Mouse (Mus musculus): ENCODE data around the gene Ccdc85c.

The Ccdc85c gene

DNA sequence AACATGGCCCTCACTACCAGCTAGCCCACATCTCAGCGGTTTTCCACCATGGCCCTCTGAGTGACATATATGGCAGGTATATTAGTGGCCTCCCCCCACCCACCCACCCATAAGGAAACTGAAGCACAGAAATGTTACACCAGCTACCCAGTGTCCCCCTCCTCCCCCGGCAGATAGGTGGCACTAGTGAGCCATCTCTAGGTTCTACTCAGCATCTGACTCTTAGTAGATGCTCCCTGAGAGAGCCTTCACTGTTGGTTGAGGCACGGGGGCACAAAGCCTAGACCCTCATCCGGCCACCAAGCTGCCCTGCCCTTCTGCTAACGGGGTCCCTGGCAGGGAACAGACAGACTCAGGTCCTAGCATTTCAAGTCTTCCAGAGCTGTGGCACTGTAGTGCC is 57.7 kb downstream of the Ccdc85c start:
- peak; percentile 46 for DNase-seq (ENCODE audit: low read depth, low spot score)

GRCm38 (mm10) chr12:108216611-108217370 is 58.4 kb downstream of the Ccdc85c start:
- DNase-seq (ENCODE audit: low read depth, low spot score) = no peak

DNA sequence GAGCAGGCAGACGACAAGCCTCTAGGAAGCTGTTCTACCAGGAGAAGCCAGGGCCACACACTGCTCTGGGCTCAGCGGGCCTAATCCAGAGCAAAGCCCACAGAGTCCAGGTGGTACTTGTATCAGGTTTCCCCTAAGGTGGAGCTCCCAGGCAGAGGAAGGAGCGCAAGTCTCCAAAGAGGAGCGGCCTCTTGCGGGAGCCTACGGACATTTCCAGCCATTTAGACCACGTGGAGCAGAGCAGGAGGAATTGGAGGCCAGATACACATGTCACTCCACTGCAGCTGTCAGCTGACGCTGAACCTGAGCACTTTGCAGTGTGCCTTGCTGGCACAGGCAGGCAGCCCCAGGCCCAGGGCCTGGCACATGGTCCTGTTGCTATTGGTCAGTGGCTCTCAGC is 60.1 kb downstream of the Ccdc85c start:
- DNase-seq (ENCODE audit: low read depth, low spot score) = no peak

- no peak for DNase-seq (ENCODE audit: low read depth, low spot score)
Measured at GRCm38 (mm10) chr12:108213090-108214041, 61.9 kb downstream of the Ccdc85c start.

GRCm38 (mm10) chr12:108212476-108212875 is 62.7 kb downstream of the Ccdc85c start:
- no peak for DNase-seq (ENCODE audit: low read depth, low spot score)

- no peak for DNase-seq (ENCODE audit: low read depth, low spot score)
Measured at GRCm38 (mm10) chr12:108212071-108212470, 63.2 kb downstream of the Ccdc85c start.

DNA sequence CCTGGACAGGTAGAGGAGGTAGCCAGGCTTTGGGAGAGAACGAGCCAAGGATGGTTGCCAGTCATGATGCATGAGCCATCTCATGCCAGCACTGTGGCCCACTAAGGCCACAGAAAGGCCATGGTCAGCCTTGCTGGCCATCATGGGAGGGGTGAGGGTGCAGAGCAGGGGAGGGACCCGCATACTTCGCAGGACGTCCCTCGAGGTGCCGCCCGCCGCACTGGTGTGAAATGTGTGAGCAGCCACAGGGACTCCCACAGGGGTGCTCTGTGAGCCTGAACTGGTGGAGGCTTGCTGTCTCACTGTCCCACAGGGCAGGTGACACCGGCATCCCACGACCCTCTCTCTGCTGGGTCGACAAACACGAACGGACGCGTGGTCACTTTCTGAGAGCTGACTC is 64.6 kb downstream of the Ccdc85c start:
- no peak for DNase-seq (ENCODE audit: low read depth, low spot score)

DNA sequence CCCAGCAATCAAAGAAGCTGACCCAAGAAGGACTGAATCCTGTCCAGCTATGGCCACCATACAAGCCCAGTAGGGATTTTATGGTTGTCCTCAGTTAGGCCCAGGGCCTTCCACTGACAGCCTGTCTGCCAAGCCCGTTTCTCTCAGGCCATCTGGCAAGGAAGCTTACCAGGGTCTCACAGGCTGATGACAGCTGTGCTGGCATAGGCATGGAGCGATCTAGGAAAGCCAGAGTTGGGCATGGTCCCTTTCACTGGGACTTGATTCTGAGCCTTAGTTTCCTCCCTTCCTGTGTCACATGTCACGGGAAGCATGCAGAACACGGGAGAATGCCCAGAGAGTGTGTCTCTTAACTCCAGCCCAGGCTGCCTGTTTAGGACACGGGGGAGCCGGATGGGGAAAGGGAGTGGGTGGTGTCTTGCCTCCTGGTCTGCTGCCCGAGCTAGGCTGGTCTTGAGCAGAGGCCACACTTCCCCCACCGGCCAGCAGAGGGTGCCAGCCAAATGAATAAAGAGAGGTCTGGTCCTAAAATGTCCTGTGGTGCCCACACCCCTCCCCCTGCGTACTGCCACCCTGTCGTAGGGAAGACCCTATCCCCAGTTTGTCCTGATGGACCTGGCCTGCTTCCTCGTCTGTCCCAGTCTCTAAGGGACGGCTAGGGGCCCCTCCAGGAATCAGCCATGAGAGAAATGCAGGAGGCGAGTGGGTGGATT is 66.3 kb downstream of the Ccdc85c start:
- peak; percentile 62 for DNase-seq (ENCODE audit: low read depth, low spot score)

- no peak for DNase-seq (ENCODE audit: low read depth, low spot score)
Measured at GRCm38 (mm10) chr12:108208216-108208615, 67.0 kb downstream of the Ccdc85c start.

DNA sequence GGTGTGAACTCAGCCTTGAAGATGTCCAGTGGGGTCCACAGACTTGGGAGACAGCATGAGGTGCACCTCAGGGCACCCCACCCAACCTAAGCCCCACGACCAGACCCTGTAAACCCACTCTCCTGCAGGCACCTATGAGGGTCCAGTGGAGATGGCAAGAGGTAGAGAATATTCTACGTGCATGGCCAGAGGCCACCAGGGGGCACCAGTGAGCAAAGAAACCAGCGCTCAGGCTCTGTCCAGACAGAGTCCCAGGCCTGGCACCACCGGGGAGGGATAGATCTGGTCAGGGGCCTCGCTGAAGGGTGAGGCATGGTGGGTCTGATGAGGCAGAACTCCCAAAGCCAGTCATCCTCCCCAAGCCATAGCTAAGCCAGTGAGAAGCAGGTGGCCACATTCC is 68.6 kb downstream of the Ccdc85c start:
- DNase-seq (ENCODE audit: low read depth, low spot score) = peak; percentile 64

DNA sequence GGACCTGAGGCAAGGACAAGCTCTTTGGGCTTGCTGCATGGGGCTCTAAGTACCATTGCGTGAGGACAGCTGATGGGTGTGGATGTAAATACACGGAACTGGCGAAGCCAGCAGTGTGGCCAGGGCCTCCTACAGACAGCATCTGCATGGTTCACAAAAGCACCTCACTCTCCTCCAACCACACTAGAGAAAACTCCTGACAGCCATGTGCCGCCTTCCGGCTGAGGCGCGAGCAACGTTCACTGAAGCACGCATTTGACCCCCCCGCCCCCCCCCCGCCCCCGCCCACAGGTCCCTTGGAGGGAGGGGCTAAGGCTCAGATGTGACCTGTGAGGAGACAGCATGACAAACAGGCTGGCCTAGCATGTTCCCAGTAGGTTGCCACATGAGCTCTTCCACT is 70.2 kb downstream of the Ccdc85c start:
- no peak for DNase-seq (ENCODE audit: low read depth, low spot score)

GRCm38 (mm10) chr12:108203895-108204294 is 71.3 kb downstream of the Ccdc85c start:
- DNase-seq (ENCODE audit: low read depth, low spot score) = no peak

GRCm38 (mm10) chr12:108200094-108200493 is 75.1 kb downstream of the Ccdc85c start:
- no peak for DNase-seq (ENCODE audit: low read depth, low spot score)

DNA sequence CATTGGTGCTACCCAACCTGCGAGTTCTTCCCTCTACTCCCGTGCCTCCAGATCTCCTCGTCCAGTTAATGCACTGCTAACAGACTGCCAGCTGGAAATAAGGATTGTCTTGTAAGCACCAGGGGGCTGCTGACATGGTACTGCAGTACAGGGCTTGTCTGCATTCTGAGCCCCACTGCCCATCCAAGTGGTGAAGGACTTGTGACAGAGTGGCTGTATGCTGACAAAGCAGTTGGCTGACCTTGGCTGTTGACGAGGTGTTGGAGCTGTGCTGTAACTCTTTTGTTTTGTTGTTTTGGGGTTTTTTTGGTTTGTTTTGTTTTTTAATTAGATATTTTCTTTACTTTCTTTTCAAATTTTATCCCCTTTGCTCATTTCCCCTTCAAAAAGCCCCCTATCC is 76.8 kb downstream of the Ccdc85c start:
- DNase-seq (ENCODE audit: low read depth, low spot score) = no peak

DNA sequence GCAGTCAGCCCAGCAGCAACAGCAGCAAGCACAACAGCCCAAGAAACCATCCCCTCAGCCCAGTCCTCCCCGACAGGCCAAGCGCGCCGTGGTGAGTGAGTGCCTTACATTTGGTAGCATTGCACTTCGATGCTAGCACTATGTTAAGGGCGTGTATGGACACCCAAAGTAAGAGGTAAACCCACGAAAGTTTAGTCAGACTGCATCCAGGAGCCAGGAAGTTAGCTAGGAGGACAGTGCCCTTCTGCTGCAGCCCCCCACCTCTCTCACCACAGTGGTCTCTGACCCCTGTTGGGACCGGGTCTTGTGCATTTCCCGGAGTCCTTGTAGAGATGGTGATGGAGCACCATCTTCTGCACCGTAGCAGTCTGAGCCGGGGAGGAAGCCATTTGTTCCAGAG is 79.5 kb downstream of the Ccdc85c start:
- no peak for DNase-seq (ENCODE audit: low read depth, low spot score)

DNA sequence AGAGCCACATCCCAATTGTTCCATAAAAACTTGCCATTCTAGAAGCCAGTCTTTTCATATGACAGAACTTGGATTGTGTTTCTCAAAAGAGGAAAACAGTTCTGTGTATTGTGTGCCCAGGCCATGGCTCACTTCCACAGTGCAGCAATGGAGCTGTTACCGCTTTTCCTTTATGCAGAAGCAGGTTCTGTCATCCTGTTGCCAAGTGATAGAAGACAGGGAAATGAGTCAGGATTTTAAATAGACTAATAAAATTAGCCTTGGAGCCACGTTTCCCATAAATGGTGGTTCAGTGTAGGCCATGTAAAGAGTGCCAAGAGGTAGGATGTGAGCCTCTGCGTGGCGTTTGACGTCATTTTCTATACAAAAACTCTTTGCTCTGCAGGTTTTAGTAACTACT is 81.3 kb downstream of the Ccdc85c start:
- no peak for DNase-seq (ENCODE audit: low read depth, low spot score)

- peak; percentile 54 for DNase-seq (ENCODE audit: low read depth, low spot score)
Measured at GRCm38 (mm10) chr12:108187541-108188091, 87.6 kb downstream of the Ccdc85c start.

DNA sequence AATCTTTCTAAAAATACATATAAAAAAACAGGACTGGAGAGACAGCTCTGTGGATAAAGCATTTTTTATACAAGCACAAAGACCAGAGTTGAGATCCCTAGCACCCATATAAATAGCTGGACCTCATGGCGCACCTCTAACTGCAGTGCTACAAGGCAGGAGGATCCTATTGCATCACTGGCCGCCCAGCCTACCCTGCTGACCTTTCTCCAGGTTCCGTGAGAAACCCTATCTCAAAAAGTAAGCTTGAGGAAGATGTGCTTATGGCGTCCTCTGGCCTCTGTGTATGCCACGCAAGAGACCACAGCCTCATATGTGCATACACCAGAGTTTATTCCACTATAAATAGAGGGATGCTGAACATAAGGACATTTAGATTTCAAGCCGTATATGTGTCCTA is 93.5 kb downstream of the Ccdc85c start:
- no peak for DNase-seq (ENCODE audit: low read depth, low spot score)

DNA sequence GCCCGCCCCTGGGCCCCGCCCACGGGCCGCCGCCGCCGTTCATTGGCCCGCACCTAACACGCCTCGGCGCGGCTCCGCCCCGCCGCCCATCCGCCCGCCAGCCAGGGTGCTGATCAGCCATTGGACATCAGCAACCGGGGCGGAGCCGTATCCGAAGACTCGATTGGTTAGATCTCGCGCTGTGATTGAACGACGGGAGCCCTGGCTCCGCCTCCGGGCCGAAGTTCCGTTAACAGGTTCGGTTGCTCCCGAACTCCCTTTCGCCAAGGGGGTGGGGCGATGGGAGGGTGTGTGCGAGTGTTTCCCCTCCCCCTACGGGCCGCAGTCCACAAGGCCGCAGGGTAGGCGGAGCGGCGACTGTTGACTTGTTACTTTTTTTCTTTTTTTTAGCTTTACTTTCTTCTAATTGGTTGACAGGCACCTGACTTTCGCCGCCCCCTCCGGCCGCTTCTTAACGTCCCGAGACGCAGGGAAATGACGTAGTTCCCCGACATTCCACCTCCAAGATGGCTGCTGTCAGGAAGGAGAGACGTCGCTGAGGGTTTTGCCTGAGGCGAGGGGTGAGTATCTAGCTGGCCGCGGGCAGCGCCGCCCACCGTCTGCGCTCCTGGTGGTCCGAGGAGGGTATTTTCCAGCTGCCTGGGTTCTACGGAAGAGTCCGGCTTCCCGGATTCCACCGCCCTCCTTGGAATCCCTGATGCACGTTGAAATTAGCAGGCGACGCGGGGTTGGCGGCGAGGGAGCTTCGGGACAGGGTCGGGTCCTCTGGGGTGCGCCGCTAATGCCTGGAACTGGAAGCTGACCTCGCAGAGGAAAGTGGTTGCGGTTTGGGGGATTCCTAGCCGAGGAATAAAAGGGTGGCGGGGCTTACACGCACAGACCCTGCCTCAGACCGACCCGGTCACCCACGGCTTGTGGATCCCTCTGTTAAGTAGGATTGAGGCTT is 95.6 kb downstream of the Ccdc85c start, which contains the start of gene Ccnk:
TSS of gene Ccnk (plus strand) at position 259 of the 946 bp plus-strand sequence.
- DNase-seq (ENCODE audit: low read depth, low spot score) = peak; percentile 99

DNA sequence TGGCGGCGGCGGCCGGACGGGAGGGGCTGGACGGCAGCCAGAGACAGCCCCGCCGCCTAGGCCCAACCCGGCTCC is 96.1 kb downstream of the Ccdc85c start, which contains the start of gene Setd3:
TSS of gene Setd3 (minus strand) at position 69 of the 75 bp plus-strand sequence.
- no peak for DNase-seq (ENCODE audit: low read depth, low spot score)
